Mouse (Mus musculus): ENCODE measurements at regions not wholly inside any gene's neighbourhood (a gene's known extent, or its start where the extent isn't known, plus 50 kb on each side); places are given as distances from the start of the nearest gene placed in this dataset.
A peak's percentile ranks its signal among the peaks of the same experiment; 100 is the strongest.

DNA sequence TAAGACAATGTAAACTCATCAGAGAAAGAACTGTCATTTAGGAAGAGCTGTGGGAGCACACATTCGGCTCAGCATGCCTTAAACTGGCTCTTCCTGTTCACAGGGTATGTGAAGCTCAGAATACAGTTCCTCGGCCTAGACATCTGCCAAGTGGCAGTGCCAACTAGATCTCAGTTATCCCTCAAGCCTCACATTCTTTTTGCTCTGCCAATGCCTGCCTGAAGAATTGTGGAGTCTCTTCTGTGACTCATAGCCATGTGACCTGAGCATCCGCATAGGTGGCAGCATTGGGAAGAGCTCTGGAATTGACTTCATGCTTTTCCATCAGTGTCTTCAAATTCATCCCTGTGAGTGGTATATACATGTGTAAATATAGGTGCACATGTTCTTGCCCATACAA is 59.7 kb downstream of the Prlhr start:
- no peak for DNase-seq

DNA sequence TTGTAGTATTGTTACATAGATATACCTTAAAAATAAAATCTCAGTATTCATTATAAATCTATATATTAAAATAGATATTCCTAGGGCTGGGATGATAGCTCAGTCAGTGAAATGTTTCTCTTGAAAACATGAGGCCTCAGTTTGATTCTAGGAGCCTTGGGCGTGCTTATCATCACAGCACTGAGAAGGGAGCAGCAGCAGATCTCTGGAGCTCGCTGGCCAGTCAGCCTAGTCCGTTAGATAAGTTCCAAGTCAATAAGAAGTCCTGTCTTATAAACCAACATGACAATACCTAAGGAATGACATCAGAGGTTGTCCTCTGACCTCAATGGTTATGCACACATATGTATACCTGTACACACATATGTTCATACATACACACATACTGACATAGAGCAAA is 68.7 kb downstream of the Prlhr start:
- no peak for DNase-seq

- DNase-seq: no peak
Measured at GRCm38 (mm10) chr19:60397666-60398065, 70.4 kb downstream of the Prlhr start.

DNA sequence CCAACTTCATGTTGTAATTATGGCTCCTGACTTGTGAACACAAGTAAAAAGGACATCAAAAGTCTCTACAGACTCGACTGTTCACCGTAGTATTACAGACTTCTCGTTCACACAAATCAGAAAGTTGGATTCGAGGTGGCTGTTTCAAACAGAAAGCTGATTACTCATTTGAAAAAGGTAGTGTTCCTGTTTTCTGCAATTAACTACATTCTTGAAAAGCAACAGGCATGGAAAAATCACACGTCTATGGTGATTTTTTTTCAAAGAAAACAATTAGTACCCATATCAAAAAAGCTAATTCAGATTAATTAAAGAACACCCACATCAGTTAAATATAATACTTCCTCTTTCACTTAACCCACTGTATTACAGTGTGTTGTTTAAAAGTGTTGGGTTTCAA is 71.5 kb downstream of the Prlhr start:
- no peak for DNase-seq

DNA sequence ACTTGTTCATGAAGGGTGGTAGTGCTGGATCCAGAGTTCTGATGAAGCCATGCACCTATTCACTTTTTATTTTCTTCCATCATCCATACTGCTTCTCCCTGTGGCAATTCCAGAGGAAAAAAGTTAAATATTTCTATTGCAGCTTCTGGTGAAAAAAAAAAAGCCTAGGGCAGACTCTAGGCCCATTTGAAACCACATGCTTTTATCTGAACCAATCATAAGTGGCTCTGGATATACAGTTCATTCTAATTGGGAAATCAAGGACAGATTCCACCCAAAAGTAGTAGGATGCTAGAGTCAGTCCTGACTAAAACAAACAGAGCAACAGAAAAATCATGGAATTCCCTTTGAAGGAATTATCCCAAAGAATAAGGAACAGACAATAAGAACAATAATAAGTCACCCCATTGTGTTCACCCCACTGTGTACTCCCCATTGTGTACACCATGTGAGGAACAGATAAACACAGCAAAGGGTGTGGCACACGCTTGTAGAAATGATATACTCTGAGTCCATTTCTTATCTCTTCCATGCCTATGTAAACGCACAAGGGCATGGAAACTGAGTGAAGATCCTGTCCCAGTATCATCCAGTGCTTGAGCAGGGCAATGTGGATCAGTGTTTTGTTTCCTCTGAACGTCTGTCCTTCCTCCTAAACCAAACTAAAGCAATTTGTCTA is 81.4 kb downstream of the Prlhr start:
- DNase-seq: no peak

GRCm38 (mm10) chr19:60384721-60385120 is 83.4 kb downstream of the Prlhr start:
- DNase-seq: peak; percentile 39

DNA sequence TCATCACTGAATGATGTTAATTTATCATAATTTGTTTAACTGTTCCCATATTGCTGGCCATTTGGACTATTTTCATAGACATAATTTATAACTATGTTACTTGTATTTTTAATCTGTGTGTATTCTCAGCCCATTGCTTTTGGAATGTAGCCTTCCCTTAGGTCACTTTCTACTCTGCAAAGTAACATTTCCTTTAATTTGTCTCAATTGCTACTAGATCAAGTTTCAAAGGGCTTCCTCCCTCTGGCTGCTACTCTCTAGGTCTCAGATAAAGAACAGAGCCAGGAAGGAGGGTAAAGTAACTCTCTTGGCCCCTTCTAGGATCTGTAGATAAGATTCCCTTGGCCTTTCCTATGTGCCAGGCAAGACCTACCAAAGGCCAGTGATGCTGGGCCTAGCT is 85.4 kb downstream of the Prlhr start:
- DNase-seq: no peak

DNA sequence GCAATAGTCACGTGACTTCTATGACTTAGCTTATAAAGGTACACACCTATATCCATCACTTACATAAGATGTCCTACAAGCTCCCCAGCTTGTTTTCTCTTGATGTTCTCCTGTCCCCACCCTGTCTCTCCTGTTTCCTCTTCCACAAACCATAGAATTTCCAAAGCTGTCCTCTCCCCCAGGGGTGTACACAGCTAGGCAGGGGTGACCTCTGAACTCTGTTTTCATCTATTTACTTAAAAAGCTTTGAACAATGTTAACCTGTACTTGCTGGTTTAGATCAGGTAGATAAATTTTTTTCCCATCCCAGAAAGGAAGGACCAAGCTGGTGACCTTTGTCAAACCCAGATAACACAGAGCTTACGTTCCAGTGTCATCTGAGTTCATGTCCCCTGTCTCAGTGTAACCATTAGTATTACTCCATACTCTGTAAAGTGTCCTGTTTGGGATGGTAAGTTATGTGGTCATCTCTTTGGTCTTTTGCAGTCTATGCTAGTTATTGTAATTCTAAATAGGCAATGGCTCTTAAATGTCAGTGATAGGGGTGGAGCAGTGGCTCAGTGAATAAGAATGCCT is 89.0 kb downstream of the Prlhr start:
- no peak for DNase-seq

DNA sequence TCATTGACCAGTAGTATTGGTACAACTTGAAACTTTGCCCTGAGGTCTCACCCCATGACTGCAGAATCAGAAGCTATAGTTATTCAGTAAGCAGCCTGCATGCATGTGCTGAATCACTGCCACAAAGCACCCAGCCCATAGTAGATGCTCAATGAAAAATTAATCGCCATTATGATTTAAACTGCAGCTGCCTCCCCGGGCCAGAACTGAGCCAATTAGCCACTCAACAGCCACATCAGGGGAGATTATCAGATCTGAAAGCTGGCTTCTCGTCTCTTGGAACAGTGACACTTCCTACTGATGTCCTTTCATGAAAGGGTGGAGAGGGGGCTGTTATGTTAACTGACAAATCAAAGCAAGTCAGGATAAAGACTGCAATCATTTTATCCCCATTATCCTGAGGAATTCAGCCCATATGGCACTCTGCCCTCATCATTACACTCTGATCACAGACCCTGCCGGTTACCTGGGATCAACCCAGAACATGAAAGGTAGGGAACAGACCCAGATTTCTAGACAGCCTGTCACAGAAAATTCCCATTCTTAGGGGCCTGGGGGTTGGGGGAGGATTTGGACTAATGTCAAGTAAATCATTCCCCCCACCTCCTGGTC is 104.0 kb downstream of the Prlhr start:
- no peak for DNase-seq

DNA sequence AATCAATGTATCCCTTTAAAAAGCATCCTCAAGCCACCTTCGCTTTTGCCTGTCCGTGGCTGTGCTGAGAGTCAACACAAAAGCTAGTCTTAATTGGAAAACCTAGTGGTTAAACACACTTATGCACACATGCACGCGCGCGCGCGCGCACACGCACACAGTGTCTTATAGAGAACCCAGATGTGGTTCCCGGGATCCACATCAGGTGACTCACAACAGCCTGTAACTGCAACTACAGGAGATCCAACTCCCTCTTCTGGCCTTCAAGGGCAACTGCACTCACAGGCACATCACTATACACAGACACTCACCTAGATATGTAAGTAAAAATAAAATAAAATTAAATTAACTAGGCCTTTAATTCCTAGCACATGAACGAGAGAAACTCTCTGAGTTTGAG is 118.4 kb upstream of the Fam204a start:
- no peak for DNase-seq

- no peak for DNase-seq
Measured at GRCm38 (mm10) chr19:60341485-60341884, 115.0 kb upstream of the Fam204a start.

DNA sequence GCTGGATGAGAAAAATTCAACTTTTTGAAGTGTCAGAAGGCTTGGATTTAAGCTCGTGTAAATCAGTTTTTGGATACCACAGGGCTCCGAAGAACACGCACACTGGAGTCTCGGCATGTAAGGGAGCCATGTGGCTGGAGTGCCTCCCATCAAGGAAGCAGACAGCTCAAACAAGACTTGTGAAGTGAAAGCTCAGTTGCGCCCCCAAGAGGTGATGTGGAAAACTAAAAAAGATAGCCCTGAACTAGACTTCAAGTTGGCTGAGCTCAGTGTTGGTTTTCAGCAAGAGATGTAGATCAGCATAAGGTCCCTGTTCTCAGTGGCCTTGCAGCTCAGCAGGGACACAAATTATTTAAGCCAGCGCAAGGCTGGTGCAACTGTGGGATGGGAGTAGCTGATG is 113.7 kb upstream of the Fam204a start:
- no peak for DNase-seq

GRCm38 (mm10) chr19:60334521-60334920 is 108.0 kb upstream of the Fam204a start:
- no peak for DNase-seq

GRCm38 (mm10) chr19:60328295-60328694 is 101.8 kb upstream of the Fam204a start:
- no peak for DNase-seq

GRCm38 (mm10) chr19:60325612-60326011 is 99.1 kb upstream of the Fam204a start:
- no peak for DNase-seq

DNA sequence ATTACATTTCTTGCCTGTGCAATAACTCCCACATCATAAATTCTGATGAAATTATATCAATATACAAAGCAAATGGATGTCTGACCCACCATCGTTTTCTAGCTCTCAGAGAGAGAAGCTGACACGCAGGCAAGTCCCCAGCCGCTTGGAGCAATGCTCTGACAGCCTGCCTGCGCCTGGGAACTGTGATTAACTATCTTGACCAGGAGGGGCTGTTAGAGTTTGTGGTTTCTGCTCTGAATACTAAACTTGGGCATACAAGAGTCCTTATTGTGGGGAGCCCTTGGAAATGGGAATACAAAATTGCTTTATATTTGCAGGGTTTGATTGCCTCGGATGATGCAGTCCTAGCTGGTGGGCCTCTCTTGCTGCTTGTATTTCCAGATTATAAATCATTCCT is 98.6 kb upstream of the Fam204a start:
- no peak for DNase-seq

GRCm38 (mm10) chr19:60310591-60310990 is 84.1 kb upstream of the Fam204a start:
- no peak for DNase-seq

GRCm38 (mm10) chr19:60302371-60302770 is 75.9 kb upstream of the Fam204a start:
- no peak for DNase-seq

GRCm38 (mm10) chr19:60300891-60301290 is 74.4 kb upstream of the Fam204a start:
- no peak for DNase-seq

- no peak for DNase-seq
Measured at GRCm38 (mm10) chr19:60290244-60290643, 63.7 kb upstream of the Fam204a start.

- no peak for DNase-seq
Measured at GRCm38 (mm10) chr19:60286810-60287396, 60.4 kb upstream of the Fam204a start.

DNA sequence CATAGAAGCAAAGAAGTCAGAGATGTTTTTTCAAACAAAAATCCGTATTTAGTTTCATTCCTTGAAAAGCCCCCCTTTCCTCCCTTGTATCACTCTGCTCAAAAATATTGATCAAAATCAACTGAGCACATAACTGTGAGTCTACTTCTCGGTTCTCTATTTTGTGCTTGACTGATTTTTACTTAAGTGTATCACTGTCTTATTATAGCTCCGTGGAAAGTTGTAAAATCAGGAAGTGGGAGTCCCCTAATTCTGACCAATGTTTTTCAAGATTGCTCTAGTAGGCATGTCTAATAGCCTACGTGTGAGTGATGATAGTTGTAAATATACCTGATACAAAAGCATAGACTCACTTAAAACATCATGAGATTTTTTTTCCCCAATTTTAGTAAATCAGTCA is 58.4 kb upstream of the Fam204a start:
- no peak for DNase-seq
